Mouse (Mus musculus): ENCODE data around the gene Glud1.
"Not testable (repeated sequence)": the region's sequence is repeated elsewhere in the genome, so short reads cannot be mapped to it uniquely, and the experiment has no call there.

Gene Glud1

GRCm38 (mm10) chr14:34353326-34353725, 42.8 kb downstream of the Glud1 start:
- DNase-seq (ENCODE audit: low spot score): no peak

GRCm38 (mm10) chr14:34354456-34354855, 43.9 kb downstream of the Glud1 start:
- DNase-seq (ENCODE audit: low spot score): no peak

GRCm38 (mm10) chr14:34355301-34355700, 44.8 kb downstream of the Glud1 start, which contains the start of gene Fam25c:
TSS of gene Fam25c (minus strand) at chr14:34355433.
- DNase-seq (ENCODE audit: low spot score): no peak

- DNase-seq (ENCODE audit: low spot score): no peak
Measured at GRCm38 (mm10) chr14:34357671-34358455, 47.3 kb downstream of the Glud1 start.

- DNase-seq (ENCODE audit: low spot score): no peak
Measured at GRCm38 (mm10) chr14:34359676-34360244, 49.2 kb downstream of the Glud1 start.

GRCm38 (mm10) chr14:34360251-34360650, 49.7 kb downstream of the Glud1 start:
- DNase-seq (ENCODE audit: low spot score): no peak

GRCm38 (mm10) chr14:34362135-34362534, 51.6 kb downstream of the Glud1 start:
- DNase-seq (ENCODE audit: low spot score): no peak

- peak; percentile 16 for DNase-seq (ENCODE audit: low spot score)
Measured at GRCm38 (mm10) chr14:34362726-34363445, 52.4 kb downstream of the Glud1 start.

- DNase-seq (ENCODE audit: low spot score): peak; percentile 29
Measured at GRCm38 (mm10) chr14:34363490-34364253, 53.1 kb downstream of the Glud1 start.

GRCm38 (mm10) chr14:34364254-34365146, 54.0 kb downstream of the Glud1 start:
- DNase-seq (ENCODE audit: low spot score): not testable (repeated sequence)

GRCm38 (mm10) chr14:34365147-34365507, 54.6 kb downstream of the Glud1 start:
- no peak for DNase-seq (ENCODE audit: low spot score)

- no peak for DNase-seq (ENCODE audit: low spot score)
Measured at GRCm38 (mm10) chr14:34370203-34370602, 59.7 kb downstream of the Glud1 start.

GRCm38 (mm10) chr14:34370921-34371320, 60.4 kb downstream of the Glud1 start:
- no peak for DNase-seq (ENCODE audit: low spot score)

GRCm38 (mm10) chr14:34371763-34372162, 61.2 kb downstream of the Glud1 start:
- DNase-seq (ENCODE audit: low spot score): no peak

GRCm38 (mm10) chr14:34372646-34373045, 62.1 kb downstream of the Glud1 start:
- DNase-seq (ENCODE audit: low spot score): no peak

- DNase-seq (ENCODE audit: low spot score): no peak
Measured at GRCm38 (mm10) chr14:34373581-34373980, 63.1 kb downstream of the Glud1 start.

- no peak for DNase-seq (ENCODE audit: low spot score)
Measured at GRCm38 (mm10) chr14:34374577-34374976, 64.0 kb downstream of the Glud1 start, which contains the start of gene Sncg. TSS of gene Sncg (minus strand) at chr14:34374789.

GRCm38 (mm10) chr14:34375415-34375904, 64.9 kb downstream of the Glud1 start, which contains the start of gene Mmrn2:
TSS of gene Mmrn2 (plus strand) at chr14:34375465.
- DNase-seq (ENCODE audit: low spot score): no peak

GRCm38 (mm10) chr14:34375941-34376340, 65.4 kb downstream of the Glud1 start:
- DNase-seq (ENCODE audit: low spot score): no peak

- DNase-seq (ENCODE audit: low spot score): no peak
Measured at GRCm38 (mm10) chr14:34377121-34377520, 66.6 kb downstream of the Glud1 start.
